Mouse (Mus musculus) liver, embryonic 14.5 days (tissue): ENCODE results near the gene Tes3-ps.

Source experiments
- CTCF ChIP-seq: IDR thresholded peaks from 2 replicates; pipeline ENCODE4 v1.5.1; 2016; ENCODE audit warnings: antibody characterized with exemption, low read depth, control low read depth
- EP300 ChIP-seq: IDR thresholded peaks from 2 replicates; pipeline ENCODE4 v1.6.1; 2016; ENCODE audit warnings: antibody characterized with exemption, low read depth

DNA sequence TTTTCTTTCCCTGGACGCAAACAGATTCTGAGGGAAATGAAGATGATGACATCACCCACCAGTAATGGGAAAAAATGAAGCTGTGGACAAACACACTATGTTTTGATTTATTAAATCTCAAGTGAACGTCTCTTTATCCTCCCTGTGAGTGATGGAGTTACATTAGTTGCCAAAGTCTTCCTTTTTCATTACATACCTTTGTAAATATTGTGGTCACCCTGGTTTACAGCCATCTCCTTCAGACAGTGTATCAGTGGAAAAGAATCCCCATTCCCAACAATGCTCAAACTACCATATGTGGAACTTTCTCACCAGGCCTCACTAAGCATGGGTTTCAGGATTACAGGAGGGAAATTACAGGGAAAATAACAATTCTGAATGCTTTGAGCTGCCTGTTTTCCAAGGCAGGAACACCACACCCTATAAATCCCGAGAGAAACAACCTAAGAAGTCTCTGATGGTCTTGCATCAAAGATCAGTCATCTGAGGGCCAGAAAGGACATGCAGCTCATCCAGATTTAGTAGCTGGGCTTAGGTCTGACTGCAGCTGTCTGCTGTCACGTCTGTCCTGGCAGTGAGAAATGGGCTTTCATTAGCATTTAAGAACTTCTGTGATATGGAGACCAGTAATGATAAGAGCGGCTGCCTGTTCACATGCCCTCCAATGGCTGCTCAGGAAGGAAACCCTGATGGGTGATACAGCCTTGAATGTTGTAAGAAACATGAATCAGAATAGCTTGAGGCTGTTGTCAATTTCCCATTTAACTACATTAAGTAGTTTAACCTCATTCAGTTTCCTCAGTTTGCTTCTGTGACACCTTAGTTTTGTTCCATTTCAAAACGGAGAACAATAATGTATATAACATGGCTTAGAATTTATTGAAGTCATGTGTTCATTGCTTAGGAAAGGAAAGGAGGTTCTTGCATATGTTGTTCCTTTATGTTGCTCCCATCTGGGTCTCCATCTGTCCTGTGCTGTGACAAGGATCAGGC lies at the start of gene Tes3-ps:
- no peak for TF ChIP-seq CTCF
- no peak for TF ChIP-seq EP300
